Comparison of ENCODE assay signal across 20 mouse cellular contexts in the genomic region with DNA sequence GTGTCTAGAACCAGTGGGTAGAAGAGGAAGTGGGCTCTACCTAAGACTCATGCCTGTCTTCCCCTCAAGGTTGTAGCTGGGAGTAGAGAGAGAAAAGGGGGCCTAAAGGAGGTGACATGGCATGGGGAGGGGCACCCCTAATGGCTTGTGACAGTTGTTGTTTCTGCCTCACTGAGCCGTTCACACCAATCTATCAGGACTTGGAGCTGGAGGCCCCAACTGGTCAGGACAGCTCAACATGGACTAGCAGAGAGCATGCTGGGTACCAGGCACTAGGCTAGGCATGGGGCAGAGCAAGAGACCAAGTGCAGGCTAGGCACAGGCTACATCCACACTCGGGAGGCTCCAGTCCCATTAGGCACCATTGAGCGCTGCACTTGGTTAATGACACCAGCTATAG. TPM values are rescaled to one million over a fixed set of nuclear protein-coding genes. Genes with fewer than 3 reads are reported as not detected.
DNase-seq lines count a peak whose midpoint lies in the region; ATAC-seq lines count a peak whose summit lies in the region.
"Had no signal": no experiment of that assay in that cellular context is flagged by ENCODE, and none has a peak within 500 bp of the region (broad histone marks: within the 10 kb centered on the region; RNA-seq: fewer than 3 reads in every experiment).

No protein-coding gene starts in this region.

- DNase-seq in cerebellum, adult 9-11 months: peak; percentile 14
- no peak for DNase-seq in cerebellum, adult 8-10 months
- DNase-seq in retina, embryonic 14.5 days (ENCODE audit: low spot score): peak; percentile 58
- peak; percentile 79 for DNase-seq in retina, postnatal 1 day
- DNase-seq: adrenal gland, adult 2 months; forebrain, postnatal 0 days; gastrocnemius, postnatal 25 days; heart, postnatal 10 days; heart, postnatal 36 days had no signal

- peaks cover 3% of the 10 kb centered on the region; the same call in 1 of the 2 replicates for H3K4me1 ChIP-seq in megakaryocyte, embryonic 14.5 days
- H3K4me1 ChIP-seq: embryonic facial prominence, embryonic 12.5 days; embryonic facial prominence, embryonic 15.5 days; heart, embryonic 12.5 days; heart, embryonic 15.5 days had no signal

- H3K36me3 ChIP-seq in megakaryocyte, embryonic 14.5 days (replicated peaks; ENCODE audit: low read length): no peaks in the 10 kb centered on the region
- H3K36me3 ChIP-seq: embryonic facial prominence, embryonic 12.5 days; embryonic facial prominence, embryonic 15.5 days; heart, embryonic 12.5 days; heart, embryonic 15.5 days had no signal

- no peaks in the 10 kb centered on the region for H3K9me3 ChIP-seq in megakaryocyte, embryonic 14.5 days
- H3K9me3 ChIP-seq: embryonic facial prominence, embryonic 12.5 days; embryonic facial prominence, embryonic 15.5 days; heart, embryonic 12.5 days; heart, embryonic 15.5 days; hindbrain, embryonic 10.5 days; hindbrain, embryonic 13.5 days had no signal

- peak overlapping the region; percentile 48 for H3K4me3 ChIP-seq in megakaryocyte, embryonic 14.5 days (replicated peaks)
- H3K4me3 ChIP-seq: embryonic facial prominence, embryonic 12.5 days; embryonic facial prominence, embryonic 15.5 days; heart, embryonic 12.5 days; heart, embryonic 15.5 days; hindbrain, embryonic 10.5 days; hindbrain, embryonic 13.5 days had no signal

- peaks cover 90% of the 10 kb centered on the region for H3K27me3 ChIP-seq in megakaryocyte, embryonic 14.5 days (replicated peaks)

- no peak for ATAC-seq in megakaryocyte, adult 5-6 weeks (ENCODE audit: poor library complexity, severe bottlenecking)
- ATAC-seq: CD4-positive, CD25-positive, alpha-beta regulatory T cell, adult 4 months; forebrain, embryonic 14.5 days; forebrain, postnatal 0 days; hindbrain, embryonic 16.5 days had no signal

RNA-seq across cellular contexts. Expression of gene Slc12a5, which starts 30.5 kb away (rescaled TPM):
- polyA plus RNA-seq in megakaryocyte, embryonic 14.5 days (2012; ENCODE audit: insufficient read depth, low replicate concordance): 0.47 and 0.89 TPM in 2 replicates
- total RNA-seq in megakaryocyte, adult 5-6 weeks (2015): 0.91 and 1.3 TPM in 2 replicates
- total RNA-seq in megakaryocyte, adult 5-6 weeks (2017): 0.48 and 0.89 TPM in 2 replicates

RNA-seq across cellular contexts. Expression of gene Ncoa5, which starts 43.6 kb away (rescaled TPM):
- 19.6 and 47.5 TPM in 2 replicates for polyA plus RNA-seq in megakaryocyte, embryonic 14.5 days (2012; ENCODE audit: insufficient read depth, low replicate concordance)
- total RNA-seq in megakaryocyte, adult 5-6 weeks (2015): 9.3 and 9.8 TPM in 2 replicates
- 15.6 and 26.8 TPM in 2 replicates for total RNA-seq in megakaryocyte, adult 5-6 weeks (2017)

RNA-seq across cellular contexts. Expression of gene Mmp9, which starts 50.5 kb away (rescaled TPM):
- 2.4 TPM in 1 of 2 replicates, not detected in the other for polyA plus RNA-seq in megakaryocyte, embryonic 14.5 days (2012; ENCODE audit: insufficient read depth, low replicate concordance)
- total RNA-seq in megakaryocyte, adult 5-6 weeks (2015): 326 and 367 TPM in 2 replicates
- total RNA-seq in megakaryocyte, adult 5-6 weeks (2017): 217 and 317 TPM in 2 replicates
